Mouse (Mus musculus) liver, embryonic 13.5 days (tissue): ENCODE data around the gene Jak2. TPM values are rescaled to one million over a fixed set of nuclear protein-coding genes. Genes with fewer than 3 reads are reported as not detected.
A peak's percentile ranks its signal among the peaks of the same experiment; 100 is the strongest.

Source experiments
- ATAC-seq: fragments of 200-750 bp; cut with Nextera tagmentation; 2 replicates; pipeline ENCODE4 v1.8.0; 2017; ENCODE audit warnings: low read depth, mild to moderate bottlenecking, moderate number of reproducible peaks, moderate library complexity
- DNase-seq: peaks from one replicate; pipeline ENCODE4 v3.0.0; 2022
- H3K27ac ChIP-seq: fragments of 300-500 bp; sonication (generic); 2 replicates; pipeline ENCODE4 v1.5.1; 2015; ENCODE audit warnings: moderate library complexity, mild to moderate bottlenecking, inconsistent platforms
- H3K27me3 ChIP-seq: fragments of 300-500 bp; sonication (generic); 2 replicates; pipeline ENCODE4 v1.6.1; 2015; ENCODE audit warnings: mild to moderate bottlenecking, inconsistent platforms
- H3K36me3 ChIP-seq: fragments of 300-500 bp; sonication (generic); 2 replicates; pipeline ENCODE4 v1.6.1; 2015; ENCODE audit warnings: mild to moderate bottlenecking, inconsistent platforms
- H3K4me1 ChIP-seq: fragments of 300-500 bp; sonication (generic); replicated peaks from 2 replicates; pipeline ENCODE4 v1.6.1; 2015; ENCODE audit warnings: inconsistent platforms
- H3K4me2 ChIP-seq: fragments of 300-500 bp; sonication (generic); 2 replicates; pipeline ENCODE4 v1.6.1; 2015; ENCODE audit warnings: inconsistent platforms, mild to moderate bottlenecking, moderate library complexity
- H3K4me3 ChIP-seq: fragments of 300-500 bp; sonication (generic); replicated peaks from 2 replicates; pipeline ENCODE4 v1.5.1; 2015; ENCODE audit warnings: mild to moderate bottlenecking, inconsistent platforms
- H3K9ac ChIP-seq: fragments of 300-500 bp; sonication (generic); 2 replicates; pipeline ENCODE4 v1.6.1; 2015; ENCODE audit warnings: mild to moderate bottlenecking, inconsistent platforms
- H3K9me3 ChIP-seq: fragments of 300-500 bp; sonication (generic); replicated peaks from 2 replicates; pipeline ENCODE4 v1.6.1; 2016; ENCODE audit warnings: inconsistent platforms
- WGBS: fragments of 180-500 bp; shearing (Covaris S2); methylation state at CpG from one replicate; pipeline ENCODE4 v1.1.7; 2015; ENCODE audit not compliant: insufficient replicate concordance; 5-methylcytosine and 5-hydroxymethylcytosine counted together
- polyA plus RNA-seq: library from polyadenylated mRNA; unstranded; fragments of >200 nt; fragmentation: Nextera tagmentation; extraction: Ambion mirVana; gene quantifications from 2 replicates; pipeline ENCODE4 v1.2.1, GENCODE M21; 2015

The Jak2 gene
- 10.9 and 11.8 TPM in 2 replicates for polyA plus RNA-seq

GRCm38 (mm10) chr19:29251191-29251957, at the start of gene Jak2:
Gene Jak2 (plus strand): TSS chr19:29251828.
- under 1% methylated on average over 90 of the region's 114 CpGs for WGBS
- no peaks in the 10 kb centered on the region for H3K27me3 ChIP-seq
- ATAC-seq (peak; percentile 91), DNase-seq (peak; percentile 92)
- peak within 1 kb of the TSS; percentile 88 for H3K4me2 ChIP-seq
- H3K27ac ChIP-seq = peak within 1 kb of the TSS; percentile 99
- peak within 1 kb of the TSS; percentile 100 for H3K9ac ChIP-seq
- H3K4me1 ChIP-seq = peaks cover 54% of the 10 kb centered on the region
- peaks cover 11% of the 10 kb centered on the region; the same call in 1 of the 2 replicates for H3K36me3 ChIP-seq
- H3K4me3 ChIP-seq = peak within 1 kb of the TSS; percentile 84
- no peaks in the 10 kb centered on the region for H3K9me3 ChIP-seq

GRCm38 (mm10) chr19:29203337-29203736, 48.3 kb upstream of the Jak2 start:
- H3K27ac ChIP-seq = peak overlapping the region; percentile 80
- WGBS = 9% methylated on average over 2 of the region's 2 CpGs
- H3K4me2 ChIP-seq = peak overlapping the region; percentile 43
- DNase-seq = peak; percentile 52
- peak overlapping the region; percentile 51; the same call in 1 of the 2 replicates for H3K9ac ChIP-seq
- H3K4me1 ChIP-seq = peaks cover 36% of the 10 kb centered on the region
- H3K9me3 ChIP-seq = no peaks in the 10 kb centered on the region
- peak; percentile 90 for ATAC-seq
- H3K4me3 ChIP-seq = no peak overlapping the region
- no peaks in the 10 kb centered on the region for H3K27me3 ChIP-seq
- no peaks in the 10 kb centered on the region for H3K36me3 ChIP-seq

- no peak overlapping the region for H3K27ac ChIP-seq
- H3K4me2 ChIP-seq = no peak overlapping the region
- H3K27me3 ChIP-seq = no peaks in the 10 kb centered on the region
- no peak overlapping the region for H3K9ac ChIP-seq
- ATAC-seq (0 out of 2 replicates have a peak, but pooled peaks have one; percentile 38), DNase-seq (no peak)
- no peak overlapping the region for H3K4me3 ChIP-seq
- H3K4me1 ChIP-seq = peaks cover 28% of the 10 kb centered on the region
- no peaks in the 10 kb centered on the region for H3K9me3 ChIP-seq
- WGBS = 60% methylated on average over 4 of the region's 4 CpGs
- H3K36me3 ChIP-seq = no peaks in the 10 kb centered on the region
These were observed 47.0 kb upstream of the Jak2 start for GRCm38 (mm10) chr19:29204583-29204982.

GRCm38 (mm10) chr19:29205267-29205666, 46.4 kb upstream of the Jak2 start:
- Histone ChIP-seq H3K9ac (no peak overlapping the region), H3K36me3 (no peaks in the 10 kb centered on the region), H3K4me3 (no peak overlapping the region), H3K4me1 (peaks cover 24% of the 10 kb centered on the region), H3K27ac (no peak overlapping the region), H3K4me2 (no peak overlapping the region), H3K27me3 (no peaks in the 10 kb centered on the region), H3K9me3 (no peaks in the 10 kb centered on the region)
- ATAC-seq (no peak), DNase-seq (no peak)
- whole genome bisulfite sequencing = 72% methylated on average over 2 of the region's 2 CpGs

- Histone ChIP-seq H3K9ac (no peak overlapping the region), H3K27me3 (no peaks in the 10 kb centered on the region), H3K4me2 (no peak overlapping the region), H3K4me3 (no peak overlapping the region), H3K36me3 (no peaks in the 10 kb centered on the region), H3K4me1 (peaks cover under 1% of the 10 kb centered on the region; the same call in 1 of the 2 replicates), H3K9me3 (no peaks in the 10 kb centered on the region), H3K27ac (no peak overlapping the region)
- WGBS = 55% methylated on average over 7 of the region's 7 CpGs
- no peak for ATAC-seq
- no peak for DNase-seq
These were observed 41.7 kb upstream of the Jak2 start for GRCm38 (mm10) chr19:29209898-29210297.

DNA sequence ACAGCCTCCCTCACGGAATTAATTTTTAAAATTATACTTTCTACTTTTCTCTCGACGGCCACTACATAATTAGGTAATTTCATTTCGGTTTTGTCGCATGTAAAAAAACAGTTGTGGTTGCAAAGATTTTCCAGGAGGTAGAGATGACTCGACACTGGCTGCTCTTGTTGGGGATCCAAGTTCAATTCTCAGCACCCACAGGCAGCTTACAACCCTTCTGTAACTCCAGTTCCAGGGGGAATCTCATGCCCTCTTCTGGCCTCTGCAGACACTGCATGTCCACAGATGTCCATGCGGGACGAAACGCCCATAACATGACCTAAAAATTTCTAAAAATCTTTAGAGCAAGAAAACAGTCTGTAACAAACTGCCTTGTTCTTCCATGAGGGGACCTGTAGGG, 41.3 kb upstream of the Jak2 start:
- H3K27ac ChIP-seq = no peak overlapping the region
- no peak overlapping the region for H3K4me2 ChIP-seq
- no peak for ATAC-seq
- DNase-seq = no peak
- H3K9ac ChIP-seq = no peak overlapping the region
- no peaks in the 10 kb centered on the region for H3K27me3 ChIP-seq
- no peaks in the 10 kb centered on the region for H3K4me1 ChIP-seq
- no peaks in the 10 kb centered on the region for H3K9me3 ChIP-seq
- no peak overlapping the region for H3K4me3 ChIP-seq
- H3K36me3 ChIP-seq = no peaks in the 10 kb centered on the region
- 86% methylated on average over 9 of the region's 9 CpGs for WGBS

DNA sequence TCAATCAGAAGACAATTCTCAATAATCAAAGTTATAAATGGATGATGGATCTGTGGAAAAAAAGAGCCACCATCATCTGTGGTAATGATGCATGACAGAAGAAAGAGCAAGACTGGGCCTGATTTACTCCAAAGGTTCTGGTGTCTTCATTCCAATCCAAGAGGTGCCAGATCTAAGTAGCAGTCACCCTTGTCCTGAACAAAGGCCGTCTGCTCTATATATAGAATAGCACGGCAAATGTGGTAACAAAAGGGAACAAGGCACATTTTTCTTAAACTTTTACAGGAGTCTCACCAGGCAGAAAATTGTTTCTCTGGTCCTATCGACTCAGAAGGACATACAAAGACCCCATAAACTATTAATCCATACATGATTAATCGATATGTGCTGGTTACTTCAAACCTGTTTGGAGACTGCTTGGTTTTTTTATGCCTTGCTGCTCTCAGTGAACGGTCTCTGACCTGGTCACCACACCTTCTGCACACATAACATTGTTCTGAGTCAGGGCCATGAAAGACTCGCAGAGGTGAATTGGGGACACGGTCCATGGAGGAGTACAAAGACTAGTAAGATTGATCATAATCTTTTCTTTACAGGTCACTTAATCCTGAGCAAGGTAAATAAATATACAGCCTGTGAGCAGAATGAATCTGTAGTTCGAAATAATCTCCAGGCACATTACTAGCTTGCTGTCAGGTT, 35.7 kb upstream of the Jak2 start:
- no peak overlapping the region for H3K4me2 ChIP-seq
- 75% methylated on average over 8 of the region's 8 CpGs for WGBS
- no peak overlapping the region for H3K27ac ChIP-seq
- no peak overlapping the region for H3K4me3 ChIP-seq
- H3K4me1 ChIP-seq = no peaks in the 10 kb centered on the region
- DNase-seq (no peak), ATAC-seq (no peak)
- H3K36me3 ChIP-seq = no peaks in the 10 kb centered on the region
- H3K9me3 ChIP-seq = no peaks in the 10 kb centered on the region
- H3K27me3 ChIP-seq = no peaks in the 10 kb centered on the region
- H3K9ac ChIP-seq = no peak overlapping the region

DNA sequence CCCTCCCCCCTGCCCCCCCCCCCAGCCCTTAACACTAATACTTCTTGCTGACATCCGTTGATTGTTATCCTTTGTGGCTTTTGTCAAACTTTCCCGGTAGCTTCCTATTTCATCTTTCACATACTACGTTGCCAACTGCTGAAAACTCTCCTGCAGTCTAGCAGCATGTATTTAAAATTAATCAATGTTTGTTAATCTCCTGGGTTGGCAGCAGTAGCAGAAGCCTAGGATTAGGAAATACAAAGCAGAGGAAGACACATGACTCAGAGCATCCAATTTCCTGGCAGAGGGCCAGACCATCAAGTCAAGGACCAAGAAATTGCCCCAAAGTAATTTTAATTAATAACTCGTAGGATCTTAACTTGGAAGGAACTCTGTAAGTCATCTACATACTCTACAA, 29.8 kb upstream of the Jak2 start:
- H3K9me3 ChIP-seq = no peaks in the 10 kb centered on the region
- H3K27me3 ChIP-seq = no peaks in the 10 kb centered on the region
- no peaks in the 10 kb centered on the region for H3K4me1 ChIP-seq
- DNase-seq (no peak), ATAC-seq (no peak)
- no peaks in the 10 kb centered on the region for H3K36me3 ChIP-seq
- H3K4me2 ChIP-seq = no peak overlapping the region
- H3K27ac ChIP-seq = no peak overlapping the region
- H3K4me3 ChIP-seq = no peak overlapping the region
- WGBS = 41% methylated on average over 4 of the region's 4 CpGs
- H3K9ac ChIP-seq = no peak overlapping the region

DNA sequence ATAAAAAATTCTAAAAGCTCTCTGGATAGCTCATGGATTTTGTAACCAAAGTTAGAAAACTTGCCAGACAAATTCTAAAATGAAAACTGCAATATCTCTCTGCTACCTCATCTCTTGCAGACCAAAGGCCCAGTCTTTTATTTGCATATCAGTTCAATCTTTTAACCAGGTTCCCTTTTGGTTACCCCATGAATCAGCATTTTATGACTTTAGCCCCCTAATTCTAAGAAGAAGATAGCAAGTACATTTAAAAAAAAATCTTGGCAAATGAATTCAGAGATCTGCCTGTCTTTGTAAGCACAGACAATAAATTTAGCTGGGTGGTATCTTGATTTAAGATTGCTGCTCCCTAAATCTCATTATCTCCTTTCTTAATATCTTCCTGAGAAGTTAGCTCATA, 26.7 kb upstream of the Jak2 start:
- ATAC-seq = no peak
- H3K9ac ChIP-seq = no peak overlapping the region
- no peaks in the 10 kb centered on the region for H3K27me3 ChIP-seq
- no peaks in the 10 kb centered on the region for H3K9me3 ChIP-seq
- H3K36me3 ChIP-seq = no peaks in the 10 kb centered on the region
- no peak overlapping the region for H3K4me2 ChIP-seq
- H3K4me1 ChIP-seq = peaks cover 10% of the 10 kb centered on the region
- H3K4me3 ChIP-seq = no peak overlapping the region
- DNase-seq = no peak
- H3K27ac ChIP-seq = no peak overlapping the region

GRCm38 (mm10) chr19:29226996-29227395, 24.6 kb upstream of the Jak2 start:
- Histone ChIP-seq H3K4me1 (peaks cover 14% of the 10 kb centered on the region), H3K9ac (no peak overlapping the region), H3K27ac (no peak overlapping the region), H3K9me3 (no peaks in the 10 kb centered on the region), H3K36me3 (no peaks in the 10 kb centered on the region), H3K4me2 (no peak overlapping the region), H3K27me3 (no peaks in the 10 kb centered on the region), H3K4me3 (no peak overlapping the region)
- 24% methylated on average over 1 of the region's 1 CpGs for WGBS
- ATAC-seq (no peak), DNase-seq (no peak)

DNA sequence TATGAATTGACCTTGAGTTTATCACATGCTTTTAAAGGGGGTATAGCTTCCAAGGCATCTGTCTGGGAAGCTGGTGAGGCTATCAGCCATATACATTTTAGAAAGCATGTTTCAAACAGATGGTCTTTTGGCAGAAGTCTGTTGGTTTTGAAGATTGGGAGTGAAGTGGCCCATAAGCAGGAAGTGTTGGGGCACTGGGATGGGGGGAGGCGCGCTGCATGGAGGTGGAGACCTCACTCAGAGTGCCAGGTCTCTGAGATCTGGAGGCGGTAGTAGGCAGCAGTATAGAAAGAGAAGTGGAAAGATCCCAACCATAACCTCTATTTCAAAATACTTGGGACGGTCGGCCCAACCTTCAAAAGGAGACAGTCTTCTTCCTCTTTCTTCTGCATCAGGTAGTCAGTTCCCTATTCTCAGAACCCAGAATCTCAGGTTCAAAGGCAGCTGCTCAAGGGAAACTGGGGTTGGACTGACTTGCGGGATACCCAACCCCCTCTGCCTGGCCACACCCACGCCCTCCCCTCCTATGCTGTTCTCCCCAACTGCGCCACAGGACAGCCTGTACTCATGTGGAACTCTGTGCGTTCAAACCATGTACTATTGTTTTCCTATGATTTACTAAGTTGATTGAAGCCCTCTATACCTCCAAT, 23.6 kb upstream of the Jak2 start:
- peak overlapping the region; percentile 22; the same call in 1 of the 2 replicates for H3K27ac ChIP-seq
- H3K9ac ChIP-seq = peak overlapping the region; percentile 19; the same call in 1 of the 2 replicates
- DNase-seq = no peak
- no peaks in the 10 kb centered on the region for H3K36me3 ChIP-seq
- no peak overlapping the region for H3K4me3 ChIP-seq
- H3K27me3 ChIP-seq = no peaks in the 10 kb centered on the region
- no peaks in the 10 kb centered on the region for H3K9me3 ChIP-seq
- ATAC-seq = no peak
- 15% methylated on average over 9 of the region's 9 CpGs for WGBS
- H3K4me1 ChIP-seq = peaks cover 25% of the 10 kb centered on the region
- H3K4me2 ChIP-seq = peak overlapping the region; percentile 21; the same call in 1 of the 2 replicates
